Comparison of ENCODE assay signal across 14 mouse cellular contexts in the genomic region with DNA sequence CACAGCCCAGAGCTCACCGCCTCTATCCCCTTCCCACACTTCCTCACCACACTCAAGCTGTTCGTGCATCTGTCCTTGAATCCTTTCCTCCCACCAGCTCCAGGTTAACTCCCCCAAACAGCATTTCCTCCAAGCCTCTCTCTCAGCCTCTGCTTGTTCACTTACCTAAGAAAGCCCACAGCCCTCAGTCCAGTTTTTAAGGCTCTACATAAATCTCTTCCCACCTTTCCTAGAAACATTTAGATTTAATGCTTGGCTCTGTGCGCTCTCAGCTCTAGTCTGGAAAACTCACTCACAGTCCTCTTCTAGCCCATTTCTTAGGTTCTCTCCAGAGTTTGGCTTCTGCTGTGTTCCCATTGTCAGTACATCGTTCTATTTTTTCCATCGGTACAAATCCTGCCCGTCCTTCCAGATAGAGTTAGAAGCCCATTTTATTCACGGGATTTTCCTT.
DNase-seq lines count a peak whose midpoint lies in the region; ATAC-seq lines count a peak whose summit lies in the region.
"Had no signal": no experiment of that assay in that cellular context is flagged by ENCODE, and none has a peak within 500 bp of the region (broad histone marks: within the 10 kb centered on the region; RNA-seq: fewer than 3 reads in every experiment).

No protein-coding gene starts in this region.

- ATAC-seq in frontal cortex, adult (ENCODE audit: low TSS enrichment) = peak; percentile 91
- ATAC-seq in kidney, embryonic 16.5 days (ENCODE audit: low FRiP score, low TSS enrichment) = peak; percentile 58; the same call in 1 of the 2 replicates
- ATAC-seq: inflammation-experienced regulatory T-cells, adult 6 months had no signal

- H3K27me3 ChIP-seq in kidney, embryonic 16.5 days (ENCODE audit: insufficient read depth, low read length) = no peaks in the 10 kb centered on the region
- H3K27me3 ChIP-seq: liver, embryonic 13.5 days; neural tube, embryonic 12.5 days had no signal

- no peak for DNase-seq in frontal cortex, postnatal 10 days (ENCODE audit: low spot score in 2 of 2)
- no peak for DNase-seq in kidney, postnatal 25 days
- peak; percentile 66 for DNase-seq in right cerebral cortex, postnatal 25 days
- no peak for DNase-seq in right cerebral cortex, postnatal 4 days
- peak; percentile 84 for DNase-seq in telencephalon, adult 2 months (ENCODE audit: low read depth, low spot score)
- DNase-seq in urinary bladder, adult 2 months (ENCODE audit: low spot score) = no peak
- DNase-seq: liver, embryonic 13.5 days; spleen, adult 18-20 months had no signal

- H3K27ac ChIP-seq in kidney, embryonic 16.5 days (ENCODE audit: low read length) = 0 out of 2 replicates have a peak overlapping the region, but pooled peaks have one; percentile 0
- H3K27ac ChIP-seq: forebrain, embryonic 10.5 days; liver, embryonic 13.5 days; neural tube, embryonic 12.5 days had no signal

- 54% methylated on average over 7 of the region's 7 CpGs for WGBS in kidney, embryonic 16.5 days

- H3K9me3 ChIP-seq in kidney, embryonic 16.5 days (ENCODE audit: low read length) = no peaks in the 10 kb centered on the region
- H3K9me3 ChIP-seq: forebrain, embryonic 10.5 days; liver, embryonic 13.5 days; neural tube, embryonic 12.5 days had no signal

- H3K36me3 ChIP-seq in kidney, embryonic 16.5 days (ENCODE audit: insufficient read depth, low read length) = no peaks in the 10 kb centered on the region
- H3K36me3 ChIP-seq: forebrain, embryonic 10.5 days; liver, embryonic 13.5 days; neural tube, embryonic 12.5 days had no signal

- H3K9ac ChIP-seq in kidney, embryonic 16.5 days (replicated peaks; ENCODE audit: low read length) = no peak overlapping the region
- H3K9ac ChIP-seq: liver, embryonic 13.5 days; neural tube, embryonic 12.5 days had no signal

- H3K4me3 ChIP-seq in kidney, embryonic 16.5 days (ENCODE audit: low read length) = no peak overlapping the region
- H3K4me3 ChIP-seq: forebrain, embryonic 10.5 days; liver, embryonic 13.5 days; neural tube, embryonic 12.5 days had no signal

- no peak overlapping the region for H3K4me2 ChIP-seq in kidney, embryonic 16.5 days (replicated peaks; ENCODE audit: low read depth, low read length)
- H3K4me2 ChIP-seq: liver, embryonic 13.5 days; midbrain, embryonic 11.5 days; neural tube, embryonic 12.5 days had no signal

- H3K4me1 ChIP-seq in kidney, embryonic 16.5 days (ENCODE audit: insufficient read depth, low read length) = 0 out of 2 replicates have a peak, but pooled peaks cover 6% of the 10 kb centered on the region
- H3K4me1 ChIP-seq: forebrain, embryonic 10.5 days; liver, embryonic 13.5 days; neural tube, embryonic 12.5 days had no signal

Comparison
In these comparisons a context has a peak if more than half of its experiments do, and no peak if none do; other contexts are left out.
1. DNase-seq: peak in right cerebral cortex, postnatal 25 days (single experiment) and telencephalon, adult 2 months (single experiment); none in frontal cortex, postnatal 10 days (0 of 2), kidney, postnatal 25 days (0 of 2), right cerebral cortex, postnatal 4 days (single experiment) and urinary bladder, adult 2 months (single experiment).